Mouse (Mus musculus) stomach, embryonic 15.5 days (tissue): Measurements from ENCODE around the gene Tceal8. TPM values are rescaled to one million over a fixed set of nuclear protein-coding genes. Genes with fewer than 3 reads are reported as not detected.

Experiments
- microRNA-seq: library from miRNA; unstranded; fragments of <30 nt; microRNA quantifications from one replicate; pipeline ENCODE4, GENCODE M21; 2016
- polyA plus RNA-seq: library from polyadenylated mRNA; unstranded; fragments of >200 nt; fragmentation: Nextera tagmentation; extraction: Ambion mirVana; gene quantifications from 2 replicates; pipeline ENCODE4 v1.2.1, GENCODE M21; 2015

Tceal8 gene
- polyA plus RNA-seq, 1 experiment from 2014 or later = 188 TPM

Small RNA genes within 50 kb of the gene (microRNA-seq; reads per million reads assigned to microRNA genes)
- gene Mir6383 = not detected

Other genes with a start within 250 kb of the Tceal8 start
- 68.2 and 73.6 TPM in 2 replicates for gene Arxes2, start 178.5 kb downstream of the Tceal8 start, polyA plus RNA-seq
- 29.9 and 32.1 TPM in 2 replicates for gene Arxes1, start 139.0 kb downstream of the Tceal8 start, polyA plus RNA-seq
- 129 and 133 TPM in 2 replicates for gene Bex2, start 104.1 kb downstream of the Tceal8 start, polyA plus RNA-seq
- 0.06 TPM in 1 of 2 replicates, not detected in the other for gene Nxf3, start 87.1 kb downstream of the Tceal8 start, polyA plus RNA-seq
- gene Bex4, start 33.3 kb downstream of the Tceal8 start, polyA plus RNA-seq = 123 and 143 TPM in 2 replicates
- gene Tceal5, start 31.5 kb upstream of the Tceal8 start, polyA plus RNA-seq = 5.4 and 5.8 TPM in 2 replicates
- 1.5 and 5.1 TPM in 2 replicates for gene Tceal7, start 42.4 kb upstream of the Tceal8 start, polyA plus RNA-seq
- gene Bex1, start 43.2 kb upstream of the Tceal8 start, polyA plus RNA-seq = 106 and 124 TPM in 2 replicates
- 589 and 647 TPM in 2 replicates for gene Tceal9, start 72.7 kb upstream of the Tceal8 start, polyA plus RNA-seq
- gene Bex3, start 97.9 kb upstream of the Tceal8 start, polyA plus RNA-seq = 384 and 393 TPM in 2 replicates